Comparison of ENCODE assay signal across 15 mouse cellular contexts in the genomic region with DNA sequence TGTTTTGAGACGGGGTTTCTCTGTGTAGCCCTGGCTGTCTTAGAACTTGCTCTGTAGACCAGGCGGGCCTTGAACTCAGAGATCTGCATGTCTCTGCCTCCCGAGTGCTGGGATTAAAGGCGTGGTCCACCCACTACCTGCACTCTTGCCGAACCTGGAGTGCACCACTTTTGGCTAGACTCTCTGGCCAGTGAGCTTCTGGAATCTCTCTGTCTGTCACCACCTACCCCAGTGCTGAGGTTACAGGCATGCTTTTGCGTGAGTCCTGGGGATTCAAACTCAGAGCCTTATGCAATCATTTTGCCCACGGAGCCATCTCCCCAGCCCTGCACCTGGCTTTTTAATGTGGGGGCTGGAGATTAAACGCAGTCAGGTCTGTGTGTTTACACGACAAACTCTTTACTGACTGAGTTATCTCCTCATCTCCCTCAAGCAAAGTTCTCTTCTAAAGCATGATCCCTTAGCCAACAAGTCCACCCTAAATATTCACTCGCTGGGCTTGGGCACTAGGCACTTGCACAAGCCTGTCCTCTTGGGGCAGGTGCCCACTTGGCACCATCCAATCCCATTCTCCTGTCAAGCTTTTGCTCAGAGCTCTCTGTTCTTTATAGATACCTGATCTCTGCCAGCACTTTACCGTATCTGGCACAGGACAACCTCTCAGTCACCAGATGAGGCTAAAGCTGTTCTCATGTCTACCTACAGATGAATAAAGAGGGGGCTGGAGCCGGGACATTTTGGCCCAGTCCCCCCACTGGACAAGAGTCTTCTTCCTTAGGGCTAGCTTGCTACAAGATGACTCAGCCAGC. TPM values are rescaled to one million over a fixed set of nuclear protein-coding genes. Genes with fewer than 3 reads are reported as not detected.
"Had no signal": no experiment of that assay in that cellular context is flagged by ENCODE, and none has a peak within 500 bp of the region (broad histone marks: within the 10 kb centered on the region; RNA-seq: fewer than 3 reads in every experiment).

No protein-coding gene starts in this region.

- H3K9ac ChIP-seq: liver, embryonic 13.5 days; liver, postnatal 0 days; lung, embryonic 15.5 days; midbrain, embryonic 15.5 days had no signal

- H3K36me3 ChIP-seq: liver, embryonic 13.5 days; lung, embryonic 15.5 days; midbrain, embryonic 15.5 days had no signal

- H3K27me3 ChIP-seq: midbrain, embryonic 15.5 days had no signal

- H3K4me2 ChIP-seq: liver, embryonic 13.5 days; lung, embryonic 15.5 days; midbrain, embryonic 11.5 days; midbrain, embryonic 15.5 days had no signal

- H3K9me3 ChIP-seq: liver, embryonic 13.5 days; lung, embryonic 15.5 days; megakaryocyte, embryonic 14.5 days; midbrain, embryonic 15.5 days had no signal

- H3K27ac ChIP-seq: layer of hippocampus, adult 2 months; liver, embryonic 13.5 days; lung, embryonic 15.5 days; macrophage; midbrain, embryonic 15.5 days; stomach, postnatal 0 days had no signal

- ATAC-seq: liver, postnatal 0 days; midbrain, embryonic 15.5 days had no signal

- H3K4me3 ChIP-seq: layer of hippocampus, adult 2 months; liver, embryonic 13.5 days; lung, embryonic 15.5 days; megakaryocyte, embryonic 14.5 days; midbrain, embryonic 15.5 days had no signal

- DNase-seq: kidney, adult 18-20 months; kidney, postnatal 10 days; kidney, postnatal 4 days; liver; liver, embryonic 13.5 days; liver, postnatal 0 days; lung, postnatal 14 days had no signal

RNA-seq across cellular contexts. Expression of gene P4ha2, which starts 34.6 kb away (rescaled TPM):
- total RNA-seq: monocyte, adult 5-6 weeks had no signal
